12 mouse cellular contexts compared by ENCODE assay signal in the genomic region with DNA sequence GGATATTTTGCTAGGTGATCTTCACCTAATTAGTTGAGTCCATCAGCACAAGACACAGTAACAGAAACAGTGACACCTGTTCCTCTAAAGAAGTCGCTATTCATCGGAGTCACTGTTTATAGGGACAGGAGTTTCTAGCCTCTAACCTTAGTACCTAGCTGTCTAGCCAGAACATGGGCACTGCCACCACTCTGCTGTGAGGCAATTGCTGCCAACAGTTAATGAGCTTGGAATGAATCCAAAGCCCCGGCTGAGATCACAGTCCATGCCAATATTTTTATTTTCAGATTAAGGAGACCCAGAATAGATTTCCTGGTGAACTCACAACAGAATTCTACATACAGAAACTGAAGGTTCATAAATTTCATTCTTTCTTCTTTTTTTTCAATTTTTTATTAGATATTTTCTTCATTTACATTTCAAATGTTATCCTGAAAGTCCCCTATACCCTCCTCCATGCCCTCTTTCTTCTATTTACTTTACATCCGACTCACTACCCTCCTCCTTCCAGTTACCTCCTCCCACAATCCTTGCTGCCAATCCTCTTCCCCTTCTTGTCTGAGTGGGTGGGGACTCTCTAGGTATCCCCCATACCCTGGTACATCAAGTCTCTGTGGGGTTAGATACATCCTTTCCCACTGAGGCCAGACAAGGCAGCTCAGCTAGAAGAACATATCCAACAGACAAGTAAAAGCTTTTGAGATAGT.
DNase-seq lines count a peak whose midpoint lies in the region; ATAC-seq and TF ChIP-seq lines count a peak whose summit lies in the region.
"Had no signal": no experiment of that assay in that cellular context is flagged by ENCODE, and none has a peak within 500 bp of the region (broad histone marks: within the 10 kb centered on the region; RNA-seq: fewer than 3 reads in every experiment).

No protein-coding gene starts in this region.

- H3K4me3 ChIP-seq in hindbrain, embryonic 13.5 days, result no peak overlapping the region
- H3K4me3 ChIP-seq in hindbrain, embryonic 10.5 days, result no peak overlapping the region
- no peak overlapping the region for H3K4me3 ChIP-seq in forebrain, postnatal 0 days (ENCODE audit: low read depth, low read length)
- H3K4me3 ChIP-seq: embryonic facial prominence, embryonic 13.5 days; lung, embryonic 15.5 days; neural tube, embryonic 12.5 days had no signal

- WGBS in hindbrain, embryonic 13.5 days, result 70% methylated on average over 4 of the region's 4 CpGs
- WGBS in hindbrain, embryonic 10.5 days, result 86% methylated on average over 4 of the region's 4 CpGs
- WGBS in forebrain, postnatal 0 days, result 26% methylated on average over 4 of the region's 4 CpGs
- 30% methylated on average over 4 of the region's 4 CpGs for WGBS in large intestine, adult 2 months

- H3K36me3 ChIP-seq in hindbrain, embryonic 13.5 days, result no peaks in the 10 kb centered on the region
- no peaks in the 10 kb centered on the region for H3K36me3 ChIP-seq in hindbrain, embryonic 10.5 days
- no peaks in the 10 kb centered on the region for H3K36me3 ChIP-seq in forebrain, postnatal 0 days (ENCODE audit: insufficient read depth)
- H3K36me3 ChIP-seq: embryonic facial prominence, embryonic 13.5 days; lung, embryonic 15.5 days; neural tube, embryonic 12.5 days had no signal

- H3K4me2 ChIP-seq in hindbrain, embryonic 13.5 days, result no peak overlapping the region
- H3K4me2 ChIP-seq in forebrain, postnatal 0 days (ENCODE audit: low read depth), result no peak overlapping the region
- H3K4me2 ChIP-seq: embryonic facial prominence, embryonic 13.5 days; lung, embryonic 15.5 days; neural tube, embryonic 12.5 days had no signal

- no peaks in the 10 kb centered on the region for H3K27me3 ChIP-seq in hindbrain, embryonic 13.5 days
- H3K27me3 ChIP-seq in hindbrain, embryonic 10.5 days (ENCODE audit: insufficient read depth, poor library complexity, severe bottlenecking), result no peaks in the 10 kb centered on the region
- no peaks in the 10 kb centered on the region for H3K27me3 ChIP-seq in forebrain, postnatal 0 days (ENCODE audit: insufficient read depth, low read length)
- H3K27me3 ChIP-seq: embryonic facial prominence, embryonic 13.5 days; lung, embryonic 15.5 days; neural tube, embryonic 12.5 days had no signal

- H3K9ac ChIP-seq in hindbrain, embryonic 13.5 days, result no peak overlapping the region
- no peak overlapping the region for H3K9ac ChIP-seq in forebrain, postnatal 0 days
- H3K9ac ChIP-seq: embryonic facial prominence, embryonic 13.5 days; lung, embryonic 15.5 days; neural tube, embryonic 12.5 days had no signal

- H3K9me3 ChIP-seq in hindbrain, embryonic 13.5 days, result no peaks in the 10 kb centered on the region
- no peaks in the 10 kb centered on the region for H3K9me3 ChIP-seq in hindbrain, embryonic 10.5 days
- H3K9me3 ChIP-seq in forebrain, postnatal 0 days (ENCODE audit: low read length), result no peaks in the 10 kb centered on the region
- H3K9me3 ChIP-seq: embryonic facial prominence, embryonic 13.5 days; lung, embryonic 15.5 days; neural tube, embryonic 12.5 days had no signal

- peak; percentile 74 for ATAC-seq in hindbrain, embryonic 13.5 days (ENCODE audit: low FRiP score)
- peak; percentile 65 for ATAC-seq in forebrain, postnatal 0 days
- no peak for ATAC-seq in activated CD4-positive, CD25-positive, alpha-beta regulatory T cell, adult 4 months

- no peak for DNase-seq in hindbrain, embryonic 10.5 days (ENCODE audit: low spot score)
- DNase-seq in brain, embryonic 18.5 days (ENCODE audit: low read depth, low spot score), result peak; percentile 26
- DNase-seq in forebrain, postnatal 0 days, result peak; percentile 60
- DNase-seq in large intestine, adult 2 months (ENCODE audit: low read depth, low spot score), result peak; percentile 48
- DNase-seq in right cerebral cortex, postnatal 14 days, result no peak
- no peak for DNase-seq in gastrocnemius, adult 8-10 months (ENCODE audit: low spot score in 2 of 2)
- DNase-seq: adrenal gland, adult 8-10 months had no signal

- no peaks in the 10 kb centered on the region for H3K4me1 ChIP-seq in hindbrain, embryonic 13.5 days (replicated peaks)
- no peaks in the 10 kb centered on the region for H3K4me1 ChIP-seq in hindbrain, embryonic 10.5 days (replicated peaks)
- H3K4me1 ChIP-seq in forebrain, postnatal 0 days (ENCODE audit: insufficient read depth), result no peaks in the 10 kb centered on the region
- H3K4me1 ChIP-seq: lung, embryonic 15.5 days; neural tube, embryonic 12.5 days had no signal

- TF ChIP-seq CTCF in forebrain, postnatal 0 days (IDR thresholded peaks at IDR 0.05; ENCODE audit: low read depth), result no peak

- H3K27ac ChIP-seq in hindbrain, embryonic 13.5 days, result no peak overlapping the region
- no peak overlapping the region for H3K27ac ChIP-seq in hindbrain, embryonic 10.5 days
- H3K27ac ChIP-seq in forebrain, postnatal 0 days (ENCODE audit: low read depth, low read length), result no peak overlapping the region
- H3K27ac ChIP-seq: embryonic facial prominence, embryonic 13.5 days; lung, embryonic 15.5 days; neural tube, embryonic 12.5 days had no signal

Comparison
In these comparisons a context has a peak if more than half of its experiments do, and no peak if none do; other contexts are left out.
1. DNase-seq: peak in brain, embryonic 18.5 days (single experiment), forebrain, postnatal 0 days (single experiment) and large intestine, adult 2 months (single experiment); none in hindbrain, embryonic 10.5 days (single experiment), right cerebral cortex, postnatal 14 days (single experiment) and gastrocnemius, adult 8-10 months (0 of 2).